Mouse (Mus musculus): ENCODE data around the gene Tmem115.
A peak's percentile ranks its signal among the peaks of the same experiment; 100 is the strongest.

DNA sequence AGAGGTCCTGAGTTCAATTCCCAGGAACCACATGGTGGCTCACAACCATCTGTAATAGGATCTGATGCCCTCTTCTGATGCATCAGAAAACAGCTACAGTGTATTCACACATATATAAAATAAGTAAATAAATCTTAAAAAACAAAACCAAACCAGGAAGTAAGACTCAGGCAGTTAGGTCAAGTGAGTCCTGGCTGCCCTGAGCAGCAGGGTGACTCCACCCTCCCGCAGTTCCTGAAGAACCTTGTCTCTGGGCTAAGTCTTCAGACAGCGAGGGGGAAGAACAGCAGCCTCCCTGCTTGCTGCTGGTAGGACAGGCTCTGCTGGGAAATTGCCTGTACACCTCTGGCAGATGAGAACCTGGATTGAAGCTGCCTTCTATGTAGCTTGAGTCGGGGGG is 22.6 kb downstream of the Tmem115 start:
- TF ChIP-seq EP300 (IDR thresholded peaks at IDR 0.05; ENCODE audit: insufficient read depth, low read depth, low read length) (0 out of 2 replicates have a peak, but pooled peaks have one; percentile 14), CTCF (IDR thresholded peaks at IDR 0.05) (no peak)
